ENCODE assay signal across 22 mouse cellular contexts in the genomic region with DNA sequence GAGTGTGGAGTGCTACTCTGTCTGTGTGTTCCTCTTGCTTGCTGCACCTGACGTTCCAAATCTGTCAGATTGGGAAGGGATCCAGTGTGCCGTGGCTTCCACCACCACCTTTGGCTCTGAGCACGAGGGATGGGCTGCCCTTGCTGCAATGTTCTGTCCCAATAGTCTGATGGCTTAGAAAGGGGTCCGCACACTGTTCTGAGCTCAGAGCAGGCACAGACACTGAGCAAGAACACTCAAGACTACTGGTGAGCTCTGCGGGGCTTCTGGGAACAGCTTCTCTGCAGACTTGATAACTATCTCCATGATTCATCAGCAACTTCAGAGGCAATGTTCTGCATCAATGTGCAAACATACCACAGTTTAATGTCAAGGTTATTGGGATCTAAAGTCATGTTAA.
"Had no signal": no experiment of that assay in that cellular context is flagged by ENCODE, and none has a peak within 500 bp of the region (broad histone marks: within the 10 kb centered on the region; RNA-seq: fewer than 3 reads in every experiment).

No protein-coding gene starts in this region.

- H3K36me3 ChIP-seq: lung, embryonic 15.5 days; midbrain, embryonic 10.5 days; midbrain, embryonic 12.5 days; neural tube, embryonic 13.5 days; neural tube, embryonic 15.5 days; stomach, embryonic 15.5 days had no signal

- H3K27me3 ChIP-seq: lung, embryonic 15.5 days; midbrain, embryonic 12.5 days; neural tube, embryonic 13.5 days; neural tube, embryonic 15.5 days; stomach, embryonic 15.5 days had no signal

- H3K9ac ChIP-seq: lung, embryonic 15.5 days; midbrain, embryonic 12.5 days; neural tube, embryonic 13.5 days; neural tube, embryonic 15.5 days; stomach, embryonic 15.5 days had no signal

- H3K27ac ChIP-seq: lung, embryonic 15.5 days; midbrain, embryonic 10.5 days; midbrain, embryonic 12.5 days; neural tube, embryonic 13.5 days; neural tube, embryonic 15.5 days; stomach, embryonic 15.5 days; stomach, postnatal 0 days had no signal

- H3K4me3 ChIP-seq: lung, embryonic 15.5 days; midbrain, embryonic 10.5 days; midbrain, embryonic 12.5 days; myocyte; neural tube, embryonic 13.5 days; neural tube, embryonic 15.5 days; stomach, embryonic 15.5 days had no signal

- DNase-seq: lung, adult 2 months; lung, postnatal 14 days; lung, postnatal 36 days; midbrain, embryonic 14.5 days; retina, postnatal 1 day; right cerebral cortex, adult 18-20 months; right cerebral cortex, postnatal 25 days; right cerebral cortex, postnatal 4 days; spleen, adult 18-20 months; thymus, adult 2 months; thymus, postnatal 25 days; thymus, postnatal 4 days had no signal

- H3K4me2 ChIP-seq: lung, embryonic 15.5 days; midbrain, embryonic 12.5 days; neural tube, embryonic 13.5 days; neural tube, embryonic 15.5 days; stomach, embryonic 15.5 days had no signal

- H3K9me3 ChIP-seq: lung, embryonic 15.5 days; midbrain, embryonic 10.5 days; midbrain, embryonic 12.5 days; neural tube, embryonic 13.5 days; neural tube, embryonic 15.5 days; stomach, embryonic 15.5 days had no signal

- ATAC-seq: lung, postnatal 0 days; midbrain, embryonic 16.5 days had no signal

- H3K4me1 ChIP-seq: lung, embryonic 15.5 days; midbrain, embryonic 10.5 days; midbrain, embryonic 12.5 days; neural tube, embryonic 13.5 days; neural tube, embryonic 15.5 days; stomach, embryonic 15.5 days had no signal
